In genomic region chr11:118459051-118459450, GRCm38 (mm10) we compare ENCODE assay signal across 8 mouse cellular contexts. TPM values are rescaled to one million over a fixed set of nuclear protein-coding genes. Genes with fewer than 3 reads are reported as not detected.
DNase-seq lines count a peak whose midpoint lies in the region; ATAC-seq and TF ChIP-seq lines count a peak whose summit lies in the region.

No protein-coding gene starts in this region.

- H3K9me3 ChIP-seq in lung, postnatal 0 days (ENCODE audit: low read length) = no peaks in the 10 kb centered on the region

- no peak for TF ChIP-seq CTCF in layer of hippocampus, adult 2 months (conservative IDR thresholded peaks at IDR 0.05)
- TF ChIP-seq CTCF in kidney, adult 2 months (conservative IDR thresholded peaks at IDR 0.05; ENCODE audit: insufficient read depth, insufficient read length, low read depth, low read length) = no peak
- TF ChIP-seq CTCF in lung, postnatal 0 days (IDR thresholded peaks at IDR 0.05) = no peak

- TF ChIP-seq POLR2A in kidney, adult 2 months (IDR thresholded peaks at IDR 0.05; ENCODE audit: low read depth, low read length) = no peak

- DNase-seq in layer of hippocampus, adult 2 months (ENCODE audit: low spot score in 2 of 2) = no peak
- DNase-seq in layer of hippocampus, adult 18-20 months (ENCODE audit: low spot score in 2 of 2) = no peak
- DNase-seq in gastrocnemius, postnatal 14 days = peak; percentile 69
- peak; percentile 79 for DNase-seq in kidney, adult 2 months
- DNase-seq in lung, postnatal 0 days (ENCODE audit: low spot score) = peak; percentile 61
- peak; percentile 48 for DNase-seq in thymus, postnatal 4 days
- DNase-seq in right cerebral cortex, postnatal 14 days = no peak
- no peak for DNase-seq in ovary, postnatal 36 days (ENCODE audit: low spot score)

- no peaks in the 10 kb centered on the region for H3K36me3 ChIP-seq in kidney, adult 2 months (ENCODE audit: control insufficient read depth, insufficient read depth, low read length)
- H3K36me3 ChIP-seq in lung, postnatal 0 days (ENCODE audit: insufficient read depth, low read length) = no peaks in the 10 kb centered on the region

- peaks cover 5% of the 10 kb centered on the region; the same call in 1 of the 2 replicates for H3K4me1 ChIP-seq in kidney, adult 2 months (ENCODE audit: control insufficient read depth, insufficient read depth, low read length)
- no peaks in the 10 kb centered on the region; the same call in 1 of the 2 replicates for H3K4me1 ChIP-seq in lung, postnatal 0 days (ENCODE audit: insufficient read depth, low read depth, low read length)

- no peak overlapping the region for H3K4me2 ChIP-seq in lung, postnatal 0 days (replicated peaks; ENCODE audit: low read depth, low read length)

- no peak overlapping the region for H3K4me3 ChIP-seq in layer of hippocampus, adult 2 months
- no peak overlapping the region for H3K4me3 ChIP-seq in kidney, adult 2 months (ENCODE audit: insufficient read depth, low read depth, low read length)
- H3K4me3 ChIP-seq in lung, postnatal 0 days (ENCODE audit: low read depth, low read length) = no peak overlapping the region

- 10% methylated on average over 8 of the region's 8 CpGs for WGBS in kidney, adult 2 months
- 30% methylated on average over 8 of the region's 8 CpGs for WGBS in lung, postnatal 0 days

- no peak overlapping the region for H3K9ac ChIP-seq in lung, postnatal 0 days (replicated peaks; ENCODE audit: low read depth)

- intact Hi-C loops in gastrocnemius, postnatal 14 days (cut with DNase I; ENCODE audit: low total_unique reads) = no loop called here

- peak overlapping the region; percentile 61; the same call in 1 of the 2 replicates for H3K27ac ChIP-seq in layer of hippocampus, adult 2 months
- H3K27ac ChIP-seq in kidney, adult 2 months (ENCODE audit: insufficient read depth, low read depth, low read length) = 0 out of 2 replicates have a peak overlapping the region, but pooled peaks have one; percentile 2
- H3K27ac ChIP-seq in lung, postnatal 0 days (ENCODE audit: low read length) = no peak overlapping the region

- TF ChIP-seq EP300 in lung, postnatal 0 days (IDR thresholded peaks at IDR 0.05) = no peak

- H3K27me3 ChIP-seq in kidney, adult 2 months (replicated peaks; ENCODE audit: control insufficient read depth, insufficient read depth, low read length) = no peaks in the 10 kb centered on the region
- H3K27me3 ChIP-seq in lung, postnatal 0 days (replicated peaks; ENCODE audit: insufficient read depth, low read length) = no peaks in the 10 kb centered on the region

- peak; percentile 65 for ATAC-seq in lung, postnatal 0 days

RNA-seq across cellular contexts. Expression of gene Engase, which starts 17.6 kb away (rescaled TPM):
- total RNA-seq in layer of hippocampus, adult 2 months (2021) = 10 to 100 TPM; 14.8 TPM
- 10 to 100 TPM; 11.8 to 16.2 TPM for total RNA-seq in layer of hippocampus, adult 18-20 months (2021)
- 10 to 100 TPM; 13.1 to 13.5 TPM for total RNA-seq in gastrocnemius, postnatal 14 days (2021)
- 10.5 and 12.3 TPM in 2 replicates for polyA plus RNA-seq in kidney, adult 2 months (2012; rRNA removed)
- 4.7 and 4.9 TPM in 2 replicates for polyA plus RNA-seq in lung, postnatal 0 days (2015; fragmentation: Nextera tagmentation; extraction: Ambion mirVana)

RNA-seq across cellular contexts. Expression of gene C1qtnf1, which starts 31.0 kb away (rescaled TPM):
- 1 to 10 TPM; 3.0 to 3.9 TPM for total RNA-seq in layer of hippocampus, adult 2 months (2021)
- 1 to 10 TPM; 2.0 to 2.9 TPM for total RNA-seq in layer of hippocampus, adult 18-20 months (2021)
- total RNA-seq in gastrocnemius, postnatal 14 days (2021) = 10 to 100 TPM; 26.4 to 30.2 TPM
- polyA plus RNA-seq in kidney, adult 2 months (2012; rRNA removed) = 22.8 and 24.2 TPM in 2 replicates
- polyA plus RNA-seq in lung, postnatal 0 days (2015; fragmentation: Nextera tagmentation; extraction: Ambion mirVana) = 7.2 and 9.1 TPM in 2 replicates

RNA-seq across cellular contexts. Expression of gene Cant1, which starts 40.2 kb away (rescaled TPM):
- total RNA-seq in layer of hippocampus, adult 2 months (2021) = 10 to 100 TPM; 38.0 to 40.5 TPM
- total RNA-seq in layer of hippocampus, adult 18-20 months (2021) = 10 to 100 TPM; 41.4 to 44.8 TPM
- 10 to 100 TPM; 11.0 to 11.7 TPM for total RNA-seq in gastrocnemius, postnatal 14 days (2021)
- polyA plus RNA-seq in kidney, adult 2 months (2012; rRNA removed) = 42.6 and 53.0 TPM in 2 replicates
- 21.3 and 22.5 TPM in 2 replicates for polyA plus RNA-seq in lung, postnatal 0 days (2015; fragmentation: Nextera tagmentation; extraction: Ambion mirVana)

RNA-seq across cellular contexts. Expression of gene Lgals3bp, which starts 57.2 kb away (rescaled TPM):
- 10 to 100 TPM; 17.8 to 18.3 TPM for total RNA-seq in layer of hippocampus, adult 2 months (2021)
- 10 to 100 TPM; 18.3 to 18.8 TPM for total RNA-seq in layer of hippocampus, adult 18-20 months (2021)
- total RNA-seq in gastrocnemius, postnatal 14 days (2021) = 10 to 100 TPM; 11.0 to 11.9 TPM
- polyA plus RNA-seq in kidney, adult 2 months (2012; rRNA removed) = 360 and 363 TPM in 2 replicates
- polyA plus RNA-seq in lung, postnatal 0 days (2015; fragmentation: Nextera tagmentation; extraction: Ambion mirVana) = 30.8 and 44.3 TPM in 2 replicates

Comparison
In these comparisons a context has a peak if more than half of its experiments do, and no peak if none do; other contexts are left out.
1. DNase-seq: peak in gastrocnemius, postnatal 14 days (single experiment), kidney, adult 2 months (single experiment), lung, postnatal 0 days (single experiment) and thymus, postnatal 4 days (single experiment); none in layer of hippocampus, adult 2 months (0 of 2), layer of hippocampus, adult 18-20 months (0 of 2), right cerebral cortex, postnatal 14 days (single experiment) and ovary, postnatal 36 days (single experiment).
2. RNA of gene C1qtnf1, which starts 31.0 kb away (total RNA-seq): 26.4 to 30.2 TPM in gastrocnemius, postnatal 14 days; 3.0 to 3.9 TPM in layer of hippocampus, adult 2 months and 2.0 to 2.9 TPM in layer of hippocampus, adult 18-20 months; every median in the first group is over 4 times any median in the second.